Mouse (Mus musculus): ENCODE results near the gene Cdca7l. TPM values are rescaled to one million over a fixed set of nuclear protein-coding genes. Genes with fewer than 3 reads are reported as not detected.

The Cdca7l gene
- polyA plus RNA-seq, 1 experiment from 2014 or later = 2.4 TPM

DNA sequence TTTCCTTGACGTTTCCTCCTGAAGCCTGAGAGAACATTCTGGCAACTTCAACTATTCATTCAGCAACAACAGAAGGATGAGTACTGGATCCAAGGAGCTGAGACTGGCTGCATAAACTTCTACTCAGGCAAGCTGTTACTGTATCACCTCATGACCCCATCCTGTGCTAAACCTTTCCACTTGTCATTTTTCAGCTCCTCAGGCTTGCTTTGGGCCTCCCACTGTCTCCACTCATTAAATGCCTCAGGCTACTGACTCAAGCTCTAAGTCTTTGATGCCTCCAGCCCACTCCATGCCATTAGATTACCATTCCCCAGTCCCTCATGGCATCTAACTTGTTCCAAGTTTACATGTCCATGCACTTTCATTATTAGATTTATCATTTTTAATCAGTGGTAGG, 38.6 kb downstream of the Cdca7l start:
- 77% methylated on average over 1 of the region's 1 CpGs for WGBS
- Histone ChIP-seq H3K9me3 (ENCODE audit: control insufficient read depth, low read length) (no peaks in the 10 kb centered on the region), H3K4me1 (ENCODE audit: control insufficient read depth, insufficient read depth, low read length) (no peaks in the 10 kb centered on the region), H3K4me2 (ENCODE audit: low read depth, low read length) (no peak overlapping the region), H3K27me3 (ENCODE audit: control insufficient read depth, insufficient read depth, low read length) (peaks cover 7% of the 10 kb centered on the region; the same call in 1 of the 2 replicates), H3K9ac (replicated peaks; ENCODE audit: low read depth, low read length) (no peak overlapping the region), H3K4me3 (ENCODE audit: low read depth, low read length) (no peak overlapping the region), H3K27ac (ENCODE audit: low read depth, low read length) (no peak overlapping the region), H3K36me3 (ENCODE audit: control insufficient read depth, insufficient read depth, low read length) (no peaks in the 10 kb centered on the region)
- no peak for ATAC-seq (ENCODE audit: low read depth)

DNA sequence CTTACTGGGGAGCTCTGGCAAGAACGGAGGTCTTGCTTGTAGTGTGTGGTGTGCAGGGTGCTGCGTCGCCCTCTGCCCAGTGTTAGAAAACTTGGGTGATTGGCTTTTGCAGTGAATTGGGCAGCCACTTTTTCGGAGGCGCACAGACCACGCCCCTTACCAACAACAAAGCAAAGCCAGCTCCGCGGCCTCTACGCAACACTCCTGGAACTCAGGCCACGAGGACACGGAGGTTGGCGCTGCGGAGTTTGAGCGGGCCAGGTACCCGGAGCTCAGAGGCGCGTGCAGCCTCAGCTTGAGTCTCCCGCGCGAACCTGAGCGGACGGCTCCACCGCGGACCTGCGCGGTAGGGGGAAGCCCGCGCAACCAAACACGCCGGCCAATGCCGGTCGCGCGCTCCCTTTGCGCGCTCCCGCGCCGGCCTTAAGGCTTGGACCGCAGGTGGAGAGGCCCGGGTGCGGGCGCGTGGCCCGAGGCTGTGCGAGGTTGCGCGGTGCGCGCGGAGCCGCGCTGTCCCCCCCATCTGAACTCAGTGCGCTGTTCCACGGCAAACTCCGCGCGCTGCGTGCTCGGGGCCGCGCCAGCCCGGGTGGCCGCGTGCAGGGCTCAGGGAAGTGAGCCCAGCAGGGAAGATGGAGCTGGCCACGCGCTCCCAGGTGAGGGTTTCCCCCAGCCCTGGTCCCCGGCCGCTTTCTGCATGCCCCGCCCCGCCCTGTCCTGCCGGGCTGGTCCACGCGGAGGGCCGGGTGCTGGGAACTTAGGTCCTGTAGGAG, 39.4 kb downstream of the Cdca7l start:
- WGBS = under 1% methylated on average over 62 of the region's 75 CpGs
- no peaks in the 10 kb centered on the region for H3K4me1 ChIP-seq (ENCODE audit: control insufficient read depth, insufficient read depth, low read length)
- H3K36me3 ChIP-seq (ENCODE audit: control insufficient read depth, insufficient read depth, low read length) = no peaks in the 10 kb centered on the region
- peak overlapping the region; percentile 52 for H3K4me3 ChIP-seq (ENCODE audit: low read depth, low read length)
- H3K9ac ChIP-seq (replicated peaks; ENCODE audit: low read depth, low read length) = peak overlapping the region; percentile 58
- ATAC-seq (ENCODE audit: low read depth) = peak; percentile 96
- no peak overlapping the region for H3K27ac ChIP-seq (ENCODE audit: low read depth, low read length)
- peaks cover 7% of the 10 kb centered on the region; the same call in 1 of the 2 replicates for H3K27me3 ChIP-seq (ENCODE audit: control insufficient read depth, insufficient read depth, low read length)
- H3K4me2 ChIP-seq (ENCODE audit: low read depth, low read length) = peak overlapping the region; percentile 100
- no peaks in the 10 kb centered on the region for H3K9me3 ChIP-seq (ENCODE audit: control insufficient read depth, low read length)

DNA sequence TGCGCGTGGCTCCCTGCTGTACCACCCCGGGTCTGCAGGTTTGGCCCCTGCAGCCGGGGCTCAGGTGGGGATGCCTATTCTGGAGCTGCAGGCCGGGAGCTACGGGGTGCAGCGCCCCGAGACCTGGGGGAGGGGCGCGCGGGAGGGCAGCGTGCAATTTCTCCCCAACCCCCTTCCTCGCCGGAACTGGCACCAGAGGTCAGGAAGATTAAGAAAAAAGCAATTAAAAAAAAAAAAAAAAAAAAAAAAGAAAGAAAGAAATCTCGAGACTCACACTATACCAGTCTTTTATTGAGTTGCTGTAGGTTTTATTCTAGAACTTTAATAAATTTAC, 40.0 kb downstream of the Cdca7l start:
- H3K4me1 ChIP-seq (ENCODE audit: control insufficient read depth, insufficient read depth, low read length) = no peaks in the 10 kb centered on the region
- H3K9ac ChIP-seq (replicated peaks; ENCODE audit: low read depth, low read length) = peak overlapping the region; percentile 58
- H3K27me3 ChIP-seq (ENCODE audit: control insufficient read depth, insufficient read depth, low read length) = peaks cover 7% of the 10 kb centered on the region; the same call in 1 of the 2 replicates
- H3K4me3 ChIP-seq (ENCODE audit: low read depth, low read length) = peak overlapping the region; percentile 52
- H3K4me2 ChIP-seq (ENCODE audit: low read depth, low read length) = peak overlapping the region; percentile 100
- H3K9me3 ChIP-seq (ENCODE audit: control insufficient read depth, low read length) = no peaks in the 10 kb centered on the region
- no peak; the same call in 1 of the 2 replicates for ATAC-seq (ENCODE audit: low read depth)
- no peaks in the 10 kb centered on the region for H3K36me3 ChIP-seq (ENCODE audit: control insufficient read depth, insufficient read depth, low read length)
- under 1% methylated on average over 15 of the region's 15 CpGs for whole genome bisulfite sequencing
- H3K27ac ChIP-seq (ENCODE audit: low read depth, low read length) = no peak overlapping the region

DNA sequence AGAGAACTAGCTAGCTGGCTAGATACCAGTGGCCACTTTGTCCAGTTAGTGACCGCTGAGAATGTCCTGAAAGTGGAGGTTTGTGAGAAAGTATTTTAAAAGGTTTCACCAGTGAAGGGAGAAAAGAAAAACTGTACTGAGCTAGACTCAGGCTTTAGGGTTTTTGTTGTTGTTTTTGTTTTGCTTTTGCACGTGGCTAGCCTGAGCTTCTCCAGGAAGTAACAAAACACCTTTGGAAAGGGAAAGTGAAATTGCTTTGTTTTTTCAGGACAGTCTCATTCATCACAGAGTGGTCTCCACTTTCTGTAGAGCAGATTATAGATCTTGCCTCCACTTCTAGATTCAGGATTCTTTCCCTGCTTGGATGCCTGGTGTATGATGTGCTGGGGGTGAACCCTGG, 40.8 kb downstream of the Cdca7l start:
- Histone ChIP-seq H3K4me1 (ENCODE audit: control insufficient read depth, insufficient read depth, low read length) (no peaks in the 10 kb centered on the region), H3K27ac (ENCODE audit: low read depth, low read length) (no peak overlapping the region), H3K9ac (replicated peaks; ENCODE audit: low read depth, low read length) (no peak overlapping the region), H3K4me2 (ENCODE audit: low read depth, low read length) (no peak overlapping the region), H3K4me3 (ENCODE audit: low read depth, low read length) (no peak overlapping the region), H3K36me3 (ENCODE audit: control insufficient read depth, insufficient read depth, low read length) (no peaks in the 10 kb centered on the region), H3K9me3 (ENCODE audit: control insufficient read depth, low read length) (no peaks in the 10 kb centered on the region), H3K27me3 (ENCODE audit: control insufficient read depth, insufficient read depth, low read length) (peaks cover 7% of the 10 kb centered on the region; the same call in 1 of the 2 replicates)
- WGBS = 23% methylated on average over 2 of the region's 2 CpGs
- ATAC-seq (ENCODE audit: low read depth) = no peak

DNA sequence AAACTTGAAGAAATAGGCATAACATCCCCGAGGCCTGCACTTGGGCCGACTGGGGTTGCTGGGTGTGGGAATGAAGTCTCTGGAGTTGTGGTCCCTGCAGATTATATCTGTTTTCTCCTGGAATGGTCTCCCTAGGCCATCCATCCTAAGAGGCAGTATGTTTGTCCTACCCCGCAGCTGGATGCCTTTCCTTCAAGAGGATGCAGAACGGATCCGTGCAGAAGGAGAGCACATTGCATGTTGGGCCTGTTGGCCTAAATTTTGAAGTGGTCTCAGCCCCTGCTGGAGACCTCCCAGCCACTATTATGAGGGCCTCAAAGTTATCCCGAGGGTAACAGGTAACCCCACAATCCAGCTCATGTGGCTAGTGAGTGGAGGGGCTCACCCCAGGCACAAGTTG, 44.5 kb downstream of the Cdca7l start:
- Histone ChIP-seq H3K9ac (replicated peaks; ENCODE audit: low read depth, low read length) (no peak overlapping the region), H3K27ac (ENCODE audit: low read depth, low read length) (no peak overlapping the region), H3K9me3 (ENCODE audit: control insufficient read depth, low read length) (no peaks in the 10 kb centered on the region), H3K4me3 (ENCODE audit: low read depth, low read length) (no peak overlapping the region), H3K27me3 (ENCODE audit: control insufficient read depth, insufficient read depth, low read length) (no peaks in the 10 kb centered on the region), H3K4me2 (ENCODE audit: low read depth, low read length) (no peak overlapping the region), H3K36me3 (ENCODE audit: control insufficient read depth, insufficient read depth, low read length) (no peaks in the 10 kb centered on the region), H3K4me1 (ENCODE audit: control insufficient read depth, insufficient read depth, low read length) (no peaks in the 10 kb centered on the region)
- ATAC-seq (ENCODE audit: low read depth) = no peak
- WGBS = 95% methylated on average over 6 of the region's 6 CpGs

DNA sequence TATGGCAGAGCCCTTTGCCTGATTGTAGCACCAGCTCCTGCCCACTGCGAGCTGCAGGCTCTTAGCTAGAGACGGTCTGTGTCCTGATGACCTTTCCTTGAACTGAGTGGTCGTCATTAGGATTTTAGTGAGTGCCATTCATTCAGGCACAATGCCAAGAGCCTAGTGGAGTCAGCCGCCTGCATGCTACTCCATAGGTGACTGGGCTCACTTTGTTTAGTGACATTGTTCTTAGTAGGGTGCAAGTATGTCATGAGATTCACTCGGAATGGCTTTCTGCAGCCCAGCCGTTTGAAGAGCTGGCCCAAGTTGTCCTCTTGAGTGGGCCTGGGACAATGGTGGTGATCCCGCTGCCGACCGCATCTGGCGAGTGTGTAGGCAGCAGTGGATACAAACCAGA, 46.4 kb downstream of the Cdca7l start:
- Histone ChIP-seq H3K9ac (replicated peaks; ENCODE audit: low read depth, low read length) (no peak overlapping the region), H3K27me3 (ENCODE audit: control insufficient read depth, insufficient read depth, low read length) (no peaks in the 10 kb centered on the region), H3K4me2 (ENCODE audit: low read depth, low read length) (no peak overlapping the region), H3K36me3 (ENCODE audit: control insufficient read depth, insufficient read depth, low read length) (no peaks in the 10 kb centered on the region), H3K27ac (ENCODE audit: low read depth, low read length) (no peak overlapping the region), H3K4me3 (ENCODE audit: low read depth, low read length) (no peak overlapping the region), H3K4me1 (ENCODE audit: control insufficient read depth, insufficient read depth, low read length) (no peaks in the 10 kb centered on the region), H3K9me3 (ENCODE audit: control insufficient read depth, low read length) (no peaks in the 10 kb centered on the region)
- no peak for ATAC-seq (ENCODE audit: low read depth)
- 10% methylated on average over 10 of the region's 10 CpGs for WGBS

DNA sequence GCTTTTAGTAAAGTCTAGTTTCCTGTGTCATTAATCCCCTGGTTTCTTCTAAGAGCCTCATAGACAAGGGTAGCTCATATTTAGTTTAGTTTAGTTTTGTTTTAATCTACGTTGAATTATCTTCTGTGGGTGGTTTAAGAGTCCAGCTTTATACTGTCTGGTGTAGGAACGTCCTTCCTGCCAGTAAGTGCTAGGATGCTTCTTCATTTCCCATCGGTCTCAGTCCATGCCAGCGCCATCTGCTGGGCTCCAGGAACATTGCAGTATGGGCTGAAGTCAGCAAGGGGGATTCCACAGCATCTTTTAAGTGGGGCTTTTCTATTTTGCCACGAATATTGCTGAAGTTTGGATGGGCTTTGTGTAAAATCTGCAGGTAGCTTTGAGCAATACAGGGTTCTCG, 49.2 kb downstream of the Cdca7l start:
- 27% methylated on average over 6 of the region's 6 CpGs for WGBS
- Histone ChIP-seq H3K4me3 (ENCODE audit: low read depth, low read length) (no peak overlapping the region), H3K36me3 (ENCODE audit: control insufficient read depth, insufficient read depth, low read length) (no peaks in the 10 kb centered on the region), H3K9me3 (ENCODE audit: control insufficient read depth, low read length) (no peaks in the 10 kb centered on the region), H3K4me2 (ENCODE audit: low read depth, low read length) (no peak overlapping the region), H3K9ac (replicated peaks; ENCODE audit: low read depth, low read length) (no peak overlapping the region), H3K27me3 (ENCODE audit: control insufficient read depth, insufficient read depth, low read length) (no peaks in the 10 kb centered on the region), H3K4me1 (ENCODE audit: control insufficient read depth, insufficient read depth, low read length) (no peaks in the 10 kb centered on the region), H3K27ac (ENCODE audit: low read depth, low read length) (no peak overlapping the region)
- ATAC-seq (ENCODE audit: low read depth) = peak; percentile 66; the same call in 1 of the 2 replicates

DNA sequence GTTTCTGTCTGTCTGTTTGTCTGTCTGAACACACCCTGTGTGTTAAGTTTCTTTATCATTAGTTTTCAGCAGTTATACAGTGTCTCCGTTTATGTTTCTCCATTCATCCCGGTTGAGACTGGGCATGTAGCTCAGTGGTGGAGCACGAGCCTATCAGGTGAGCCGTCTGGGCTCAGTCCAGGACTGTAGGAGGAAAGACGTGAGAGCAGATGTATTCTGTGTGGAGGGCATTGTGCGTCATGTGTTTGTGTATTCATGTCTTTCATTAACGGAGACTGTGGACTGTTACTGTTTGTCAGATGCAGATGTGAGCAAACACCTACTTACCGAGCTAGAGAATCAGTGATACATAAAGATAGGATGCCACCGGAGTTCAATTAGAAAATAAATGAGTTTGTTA, 52.9 kb downstream of the Cdca7l start:
- no peak overlapping the region for H3K9ac ChIP-seq (replicated peaks; ENCODE audit: low read depth, low read length)
- no peak overlapping the region for H3K27ac ChIP-seq (ENCODE audit: low read depth, low read length)
- no peaks in the 10 kb centered on the region for H3K9me3 ChIP-seq (ENCODE audit: control insufficient read depth, low read length)
- WGBS = 73% methylated on average over 9 of the region's 9 CpGs
- ATAC-seq (ENCODE audit: low read depth) = no peak
- no peaks in the 10 kb centered on the region for H3K4me1 ChIP-seq (ENCODE audit: control insufficient read depth, insufficient read depth, low read length)
- H3K27me3 ChIP-seq (ENCODE audit: control insufficient read depth, insufficient read depth, low read length) = no peaks in the 10 kb centered on the region
- H3K36me3 ChIP-seq (ENCODE audit: control insufficient read depth, insufficient read depth, low read length) = no peaks in the 10 kb centered on the region
- no peak overlapping the region for H3K4me2 ChIP-seq (ENCODE audit: low read depth, low read length)
- no peak overlapping the region for H3K4me3 ChIP-seq (ENCODE audit: low read depth, low read length)

DNA sequence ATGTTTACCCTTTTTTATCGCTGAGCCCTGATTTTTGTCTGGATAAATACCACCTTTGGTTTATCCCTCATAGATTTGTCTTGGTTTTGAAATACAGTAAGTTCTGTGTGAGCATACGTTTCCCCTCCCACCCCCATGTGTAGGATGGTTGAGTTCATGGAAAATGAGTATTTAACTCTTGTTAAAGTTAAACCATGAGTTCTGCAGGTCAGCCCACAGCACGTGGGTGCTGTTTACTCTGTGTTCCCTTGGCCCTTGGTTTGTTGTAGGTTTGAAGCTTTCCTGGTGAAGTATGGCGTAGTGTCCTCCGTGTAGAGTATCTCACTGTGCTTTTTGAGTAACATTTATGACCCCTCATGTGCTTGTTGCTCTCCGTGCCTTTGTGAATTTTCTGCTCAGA, 53.8 kb downstream of the Cdca7l start:
- H3K4me2 ChIP-seq (ENCODE audit: low read depth, low read length) = no peak overlapping the region

More for the DNA sequence above, 53.8 kb downstream of the Cdca7l start:
- Histone ChIP-seq H3K36me3 (ENCODE audit: control insufficient read depth, insufficient read depth, low read length) (no peaks in the 10 kb centered on the region), H3K27me3 (ENCODE audit: control insufficient read depth, insufficient read depth, low read length) (no peaks in the 10 kb centered on the region), H3K4me1 (ENCODE audit: control insufficient read depth, insufficient read depth, low read length) (no peaks in the 10 kb centered on the region), H3K27ac (ENCODE audit: low read depth, low read length) (no peak overlapping the region), H3K9me3 (ENCODE audit: control insufficient read depth, low read length) (no peaks in the 10 kb centered on the region), H3K4me3 (ENCODE audit: low read depth, low read length) (no peak overlapping the region), H3K9ac (replicated peaks; ENCODE audit: low read depth, low read length) (no peak overlapping the region)
- ATAC-seq (ENCODE audit: low read depth) = no peak
- WGBS = 91% methylated on average over 6 of the region's 6 CpGs
